Mouse (Mus musculus): ENCODE results near the gene Magi1. TPM values are rescaled to one million over a fixed set of nuclear protein-coding genes. Genes with fewer than 3 reads are reported as not detected.

The Magi1 gene
- polyA plus RNA-seq, 1 experiment = 2.1 TPM

DNA sequence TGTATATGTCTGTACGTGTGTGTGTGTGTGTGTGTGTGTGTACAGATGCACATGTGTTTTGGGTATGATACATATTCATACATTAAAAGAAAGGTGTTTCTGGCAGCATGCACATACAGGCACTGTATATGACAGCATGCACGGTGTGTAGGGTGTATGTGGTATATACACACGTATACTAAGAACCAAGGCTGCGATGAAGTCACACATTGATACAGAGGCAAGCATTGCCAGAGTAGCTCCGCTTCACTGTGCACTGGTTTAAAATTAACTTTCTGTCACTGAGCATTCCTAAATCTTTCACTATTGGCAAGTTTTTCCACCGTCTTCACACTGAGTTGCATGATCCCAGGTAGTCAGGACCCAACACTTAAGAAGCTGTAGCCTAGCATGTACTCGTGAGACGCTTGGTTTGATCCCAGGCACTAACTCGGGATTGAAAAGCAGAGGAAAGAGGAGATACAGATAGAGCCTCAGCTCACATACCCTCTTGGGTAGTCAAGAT, 34.4 kb downstream of the Magi1 start:
- 94% methylated on average over 9 of the region's 9 CpGs for WGBS
- Histone ChIP-seq H3K4me3 (ENCODE audit: control insufficient read depth, insufficient read depth, low read length) (no peak overlapping the region), H3K27ac (ENCODE audit: control insufficient read depth, insufficient read depth, low read length) (no peak overlapping the region), H3K4me1 (replicated peaks; ENCODE audit: control insufficient read depth, insufficient read depth, low read length) (no peaks in the 10 kb centered on the region), H3K36me3 (ENCODE audit: control insufficient read depth, insufficient read depth, low read length) (no peaks in the 10 kb centered on the region), H3K27me3 (ENCODE audit: control insufficient read depth, insufficient read depth, low read length) (no peaks in the 10 kb centered on the region)
- TF ChIP-seq CTCF (IDR thresholded peaks at IDR 0.05; ENCODE audit: borderline replicate concordance, control insufficient read depth, extremely low read depth, insufficient read depth, low read length, poor library complexity) (no peak), POLR2A (IDR thresholded peaks at IDR 0.05; ENCODE audit: control insufficient read depth, extremely low read depth, insufficient read depth, low read length, poor library complexity) (no peak)
- DNase-seq = no peak

DNA sequence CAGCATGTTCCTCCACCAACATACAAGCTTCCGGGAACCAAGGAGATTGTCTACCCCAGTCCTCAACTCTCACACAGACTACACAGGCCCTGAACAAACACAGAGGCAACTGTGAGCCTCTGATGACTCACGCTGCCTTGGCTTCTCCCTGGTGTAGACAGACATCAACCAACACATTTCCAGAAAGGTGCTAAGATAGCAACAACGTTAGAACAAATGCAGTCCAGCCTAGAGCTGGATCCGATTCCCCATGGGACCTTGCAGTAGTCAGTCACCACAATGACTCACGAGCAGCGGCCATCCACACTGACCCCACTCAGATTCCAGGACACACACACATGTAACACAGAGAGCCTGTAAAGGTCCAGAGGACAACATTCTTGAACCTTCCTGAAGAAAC, 42.5 kb downstream of the Magi1 start:
- Histone ChIP-seq H3K27ac (ENCODE audit: control insufficient read depth, insufficient read depth, low read length) (no peak overlapping the region), H3K36me3 (ENCODE audit: control insufficient read depth, insufficient read depth, low read length) (no peaks in the 10 kb centered on the region), H3K27me3 (ENCODE audit: control insufficient read depth, insufficient read depth, low read length) (no peaks in the 10 kb centered on the region), H3K4me3 (ENCODE audit: control insufficient read depth, insufficient read depth, low read length) (no peak overlapping the region), H3K4me1 (replicated peaks; ENCODE audit: control insufficient read depth, insufficient read depth, low read length) (no peaks in the 10 kb centered on the region)
- TF ChIP-seq CTCF (IDR thresholded peaks at IDR 0.05; ENCODE audit: borderline replicate concordance, control insufficient read depth, extremely low read depth, insufficient read depth, low read length, poor library complexity) (no peak), POLR2A (IDR thresholded peaks at IDR 0.05; ENCODE audit: control insufficient read depth, extremely low read depth, insufficient read depth, low read length, poor library complexity) (no peak)
- no peak for DNase-seq
- 88% methylated on average over 6 of the region's 6 CpGs for WGBS

GRCm38 (mm10) chr6:94238643-94239042, 45.1 kb downstream of the Magi1 start:
- no peak for DNase-seq
- H3K4me1 ChIP-seq (replicated peaks; ENCODE audit: control insufficient read depth, insufficient read depth, low read length) = no peaks in the 10 kb centered on the region
- 90% methylated on average over 2 of the region's 2 CpGs for WGBS
- no peaks in the 10 kb centered on the region for H3K36me3 ChIP-seq (ENCODE audit: control insufficient read depth, insufficient read depth, low read length)
- H3K27ac ChIP-seq (ENCODE audit: control insufficient read depth, insufficient read depth, low read length) = no peak overlapping the region
- H3K27me3 ChIP-seq (ENCODE audit: control insufficient read depth, insufficient read depth, low read length) = no peaks in the 10 kb centered on the region
- no peak overlapping the region for H3K4me3 ChIP-seq (ENCODE audit: control insufficient read depth, insufficient read depth, low read length)
- TF ChIP-seq POLR2A (IDR thresholded peaks at IDR 0.05; ENCODE audit: control insufficient read depth, extremely low read depth, insufficient read depth, low read length, poor library complexity) (no peak), CTCF (IDR thresholded peaks at IDR 0.05; ENCODE audit: borderline replicate concordance, control insufficient read depth, extremely low read depth, insufficient read depth, low read length, poor library complexity) (no peak)

- Histone ChIP-seq H3K4me3 (ENCODE audit: control insufficient read depth, insufficient read depth, low read length) (no peak overlapping the region), H3K4me1 (replicated peaks; ENCODE audit: control insufficient read depth, insufficient read depth, low read length) (no peaks in the 10 kb centered on the region), H3K36me3 (ENCODE audit: control insufficient read depth, insufficient read depth, low read length) (no peaks in the 10 kb centered on the region), H3K27me3 (ENCODE audit: control insufficient read depth, insufficient read depth, low read length) (no peaks in the 10 kb centered on the region), H3K27ac (ENCODE audit: control insufficient read depth, insufficient read depth, low read length) (no peak overlapping the region)
- TF ChIP-seq POLR2A (IDR thresholded peaks at IDR 0.05; ENCODE audit: control insufficient read depth, extremely low read depth, insufficient read depth, low read length, poor library complexity) (no peak), CTCF (IDR thresholded peaks at IDR 0.05; ENCODE audit: borderline replicate concordance, control insufficient read depth, extremely low read depth, insufficient read depth, low read length, poor library complexity) (no peak)
- WGBS = 85% methylated on average over 2 of the region's 2 CpGs
- no peak for DNase-seq
Measured at GRCm38 (mm10) chr6:94236899-94237298, 46.8 kb downstream of the Magi1 start.

- H3K4me3 ChIP-seq (ENCODE audit: control insufficient read depth, insufficient read depth, low read length) = no peak overlapping the region
- H3K4me1 ChIP-seq (replicated peaks; ENCODE audit: control insufficient read depth, insufficient read depth, low read length) = no peaks in the 10 kb centered on the region
- no peak for TF ChIP-seq CTCF (IDR thresholded peaks at IDR 0.05; ENCODE audit: borderline replicate concordance, control insufficient read depth, extremely low read depth, insufficient read depth, low read length, poor library complexity)
- TF ChIP-seq POLR2A (IDR thresholded peaks at IDR 0.05; ENCODE audit: control insufficient read depth, extremely low read depth, insufficient read depth, low read length, poor library complexity) = no peak
- H3K36me3 ChIP-seq (ENCODE audit: control insufficient read depth, insufficient read depth, low read length) = no peaks in the 10 kb centered on the region
- no peak for DNase-seq
- no peak overlapping the region for H3K27ac ChIP-seq (ENCODE audit: control insufficient read depth, insufficient read depth, low read length)
- 60% methylated on average over 3 of the region's 3 CpGs for WGBS
- H3K27me3 ChIP-seq (ENCODE audit: control insufficient read depth, insufficient read depth, low read length) = no peaks in the 10 kb centered on the region
Measured at GRCm38 (mm10) chr6:94232243-94232785, 51.4 kb downstream of the Magi1 start.

GRCm38 (mm10) chr6:94231831-94232230, 51.9 kb downstream of the Magi1 start:
- TF ChIP-seq POLR2A (IDR thresholded peaks at IDR 0.05; ENCODE audit: control insufficient read depth, extremely low read depth, insufficient read depth, low read length, poor library complexity) (no peak), CTCF (IDR thresholded peaks at IDR 0.05; ENCODE audit: borderline replicate concordance, control insufficient read depth, extremely low read depth, insufficient read depth, low read length, poor library complexity) (no peak)
- no peak for DNase-seq
- Histone ChIP-seq H3K4me3 (ENCODE audit: control insufficient read depth, insufficient read depth, low read length) (no peak overlapping the region), H3K27ac (ENCODE audit: control insufficient read depth, insufficient read depth, low read length) (no peak overlapping the region), H3K36me3 (ENCODE audit: control insufficient read depth, insufficient read depth, low read length) (no peaks in the 10 kb centered on the region), H3K4me1 (replicated peaks; ENCODE audit: control insufficient read depth, insufficient read depth, low read length) (no peaks in the 10 kb centered on the region), H3K27me3 (ENCODE audit: control insufficient read depth, insufficient read depth, low read length) (no peaks in the 10 kb centered on the region)
- WGBS = 97% methylated on average over 4 of the region's 4 CpGs

GRCm38 (mm10) chr6:94231367-94231766, 52.4 kb downstream of the Magi1 start:
- 79% methylated on average over 7 of the region's 7 CpGs for WGBS
- no peak for TF ChIP-seq CTCF (IDR thresholded peaks at IDR 0.05; ENCODE audit: borderline replicate concordance, control insufficient read depth, extremely low read depth, insufficient read depth, low read length, poor library complexity)
- no peak for TF ChIP-seq POLR2A (IDR thresholded peaks at IDR 0.05; ENCODE audit: control insufficient read depth, extremely low read depth, insufficient read depth, low read length, poor library complexity)
- Histone ChIP-seq H3K4me3 (ENCODE audit: control insufficient read depth, insufficient read depth, low read length) (no peak overlapping the region), H3K27ac (ENCODE audit: control insufficient read depth, insufficient read depth, low read length) (no peak overlapping the region), H3K36me3 (ENCODE audit: control insufficient read depth, insufficient read depth, low read length) (no peaks in the 10 kb centered on the region), H3K4me1 (replicated peaks; ENCODE audit: control insufficient read depth, insufficient read depth, low read length) (no peaks in the 10 kb centered on the region), H3K27me3 (ENCODE audit: control insufficient read depth, insufficient read depth, low read length) (no peaks in the 10 kb centered on the region)
- DNase-seq = no peak

Measured in thymus, adult 2 months (tissue).